Mouse (Mus musculus) lung, adult 2 months (tissue): ENCODE measurements at regions not wholly inside any gene's neighbourhood (a gene's known extent, or its start where the extent isn't known, plus 50 kb on each side); places are given as distances from the start of the nearest gene placed in this dataset.

Experiments
- CTCF ChIP-seq: fragments of 200-500 bp; IDR thresholded peaks from 2 replicates; pipeline ENCODE4 v1.5.1; 2011; ENCODE audit warnings: mild to moderate bottlenecking, low read length, control low read depth; ENCODE audit not compliant: insufficient read depth
- POLR2A ChIP-seq: fragments of 200-500 bp; IDR thresholded peaks from 2 replicates; pipeline ENCODE4 v1.6.1; 2011; ENCODE audit warnings: low read depth, mild to moderate bottlenecking, control low read depth, low read length, borderline replicate concordance; ENCODE audit errors: extremely low read depth

DNA sequence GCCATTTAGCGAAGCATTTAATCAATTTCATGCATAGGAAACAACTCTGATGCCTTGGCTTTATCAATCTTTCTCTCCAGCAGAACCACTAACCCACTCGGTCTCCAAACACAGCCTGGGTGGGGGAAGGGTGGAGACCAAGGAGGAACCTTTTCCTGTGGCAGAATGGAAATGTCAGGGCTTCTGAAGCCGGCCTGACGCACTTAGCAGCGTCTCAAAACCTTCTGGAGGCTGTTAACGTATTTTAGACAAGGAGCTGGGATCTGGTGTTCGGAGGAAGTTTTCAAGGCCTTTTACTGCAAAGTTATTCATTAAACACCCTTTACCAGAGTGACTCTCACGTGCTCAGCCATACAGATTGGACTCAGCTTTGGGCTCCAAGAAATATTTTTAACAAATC, 67.3 kb upstream of the Nr2f2 start:
- TF ChIP-seq CTCF (no peak), POLR2A (no peak)
